Mouse (Mus musculus) CH12.LX (cell line): Measurements from ENCODE around the gene Tm7sf3. TPM values are rescaled to one million over a fixed set of nuclear protein-coding genes. Genes with fewer than 3 reads are reported as not detected.

ENCODE experiments used
- DNase-seq: peaks from one replicate; pipeline ENCODE4 v3.0.0-alpha.2; 2013; ENCODE audit errors: extremely low read depth
- H3K27ac ChIP-seq: 2 replicates; pipeline ENCODE4 v1.5.1; 2012; ENCODE audit warnings: low read depth, mild to moderate bottlenecking, control low read depth, moderate library complexity; ENCODE audit not compliant: insufficient read depth
- H3K27me3 ChIP-seq: replicated peaks from 2 replicates; pipeline ENCODE3; 2012; ENCODE audit warnings: inconsistent platforms
- H3K36me3 ChIP-seq, 2 experiments: replicated peaks in 1 of 2; 2 replicates each; pipeline versions ENCODE3 to v1.6.1; 2012; ENCODE audit warnings: inconsistent platforms in 1 of 2, low read length in 1 of 2, mild to moderate bottlenecking in 1 of 2, mixed read lengths in 1 of 2, moderate library complexity in 1 of 2; ENCODE audit not compliant: control insufficient read depth in 1 of 2, insufficient read depth in 1 of 2
- H3K4me1 ChIP-seq, 2 experiments: 2 replicates each; pipeline ENCODE4 v1.6.1; 2012; ENCODE audit warnings: inconsistent platforms in 1 of 2, moderate library complexity in 1 of 2; ENCODE audit not compliant: insufficient read depth in 2 of 2, control insufficient read depth in 1 of 2
- H3K4me2 ChIP-seq: 2 replicates; pipeline ENCODE4 v1.6.1; 2012; ENCODE audit warnings: low read depth, mild to moderate bottlenecking, control low read depth; ENCODE audit not compliant: poor library complexity, insufficient read depth, severe bottlenecking
- H3K4me3 ChIP-seq, 3 experiments: fragments of 150-350 bp in 1 of 3; sonication (generic) in 1 of 3; replicated peaks in 1 of 3; 2 replicates each; pipeline versions ENCODE3 to v1.5.1; 2011 to 2012; ENCODE audit warnings: low read depth in 2 of 3, low read length in 2 of 3, mild to moderate bottlenecking in 2 of 3, moderate library complexity in 2 of 3, control low read depth in 1 of 3, improper control_type of control experiment in 1 of 3, inconsistent platforms in 1 of 3, mixed read lengths in 1 of 3; ENCODE audit not compliant: poor library complexity in 1 of 3
- H3K79me2 ChIP-seq: replicated peaks from 2 replicates; pipeline ENCODE4 v1.6.1; 2012; ENCODE audit warnings: mild to moderate bottlenecking, moderate library complexity; ENCODE audit not compliant: control insufficient read depth, poor library complexity, insufficient read depth, severe bottlenecking; ENCODE audit errors: extremely low read depth
- H3K9ac ChIP-seq: 2 replicates; pipeline ENCODE4 v1.6.1; 2012; ENCODE audit warnings: low read depth, mild to moderate bottlenecking, control low read depth, moderate library complexity; ENCODE audit not compliant: insufficient read depth
- H3K9me3 ChIP-seq: replicated peaks from 2 replicates; pipeline ENCODE3; 2012; ENCODE audit warnings: low read length, inconsistent platforms, mixed read lengths
- BHLHE40 ChIP-seq: IDR thresholded peaks from 2 replicates; pipeline ENCODE4 v1.6.1; 2011; ENCODE audit warnings: mild to moderate bottlenecking, low read depth, low read length, improper control_type of control experiment
- CHD2 ChIP-seq: IDR thresholded peaks from 2 replicates; pipeline ENCODE4 v1.6.1; 2011; ENCODE audit warnings: low read length, improper control_type of control experiment
- ETS1 ChIP-seq: conservative IDR thresholded peaks from 2 replicates; pipeline ENCODE4 v1.6.1; 2012; ENCODE audit warnings: low read depth, mild to moderate bottlenecking, inconsistent platforms, low read length, improper control_type of control experiment, moderate library complexity
- IRF4 ChIP-seq: IDR thresholded peaks from 2 replicates; pipeline ENCODE4 v1.6.1; 2014; ENCODE audit warnings: low read depth, mild to moderate bottlenecking, inconsistent platforms, low read length, improper control_type of control experiment
- MAX ChIP-seq: IDR thresholded peaks from 2 replicates; pipeline ENCODE4 v1.6.1; 2011; ENCODE audit warnings: low read length, improper control_type of control experiment
- MAZ ChIP-seq: IDR thresholded peaks from 2 replicates; pipeline ENCODE4 v1.6.1; 2012; ENCODE audit warnings: low read depth, mild to moderate bottlenecking, inconsistent platforms, low read length, improper control_type of control experiment, moderate library complexity
- MEF2A ChIP-seq: IDR thresholded peaks from 2 replicates; pipeline ENCODE4 v1.6.1; 2014; ENCODE audit warnings: low read depth, mild to moderate bottlenecking, inconsistent platforms, low read length, improper control_type of control experiment, borderline replicate concordance
- MYC ChIP-seq: IDR thresholded peaks from 2 replicates; pipeline ENCODE4 v1.6.1; 2011; ENCODE audit warnings: low read depth, mild to moderate bottlenecking, improper control_type of control experiment, low read length
- NELFE ChIP-seq: IDR thresholded peaks from 2 replicates; pipeline ENCODE4 v1.6.1; 2011; ENCODE audit warnings: low read depth, low read length, improper control_type of control experiment
- POLR2A ChIP-seq: IDR thresholded peaks from 2 replicates; pipeline ENCODE4 v1.6.1; 2011; ENCODE audit warnings: low read depth, mild to moderate bottlenecking, improper control_type of control experiment, low read length
- SIN3A ChIP-seq: IDR thresholded peaks from 2 replicates; pipeline ENCODE4 v1.6.1; 2012; ENCODE audit warnings: low read length, improper control_type of control experiment, inconsistent platforms
- UBTF ChIP-seq: IDR thresholded peaks from 2 replicates; pipeline ENCODE4 v1.6.1; 2012; ENCODE audit warnings: low read depth, mild to moderate bottlenecking, inconsistent platforms, low read length, improper control_type of control experiment, moderate library complexity
- ZKSCAN1 ChIP-seq: IDR thresholded peaks from 2 replicates; pipeline ENCODE4 v1.6.1; 2012; ENCODE audit warnings: low read depth, inconsistent platforms, low read length, improper control_type of control experiment, borderline replicate concordance
- dilution Hi-C: fragments of 300-500 bp; cut with MboI; formaldehyde crosslinking; loops from 2 replicates; pipeline ENCODE4 v1.14.3; 2020; ENCODE audit warnings: low sequenced_read_pairs; ENCODE audit not compliant: extremely low pct_unique_long_range_greater_than_20kb, extremely low pct_ligation_motif_present
- in situ Hi-C: fragments of 300-500 bp; cut with MboI; formaldehyde crosslinking; loops from 3 replicates; pipeline ENCODE4 v1.14.3; 2019; ENCODE audit warnings: low sequenced_read_pairs, low pct_ligation_motif_present, low pct_unique_long_range_greater_than_20kb, mixed read lengths
- polyA plus RNA-seq: library from polyadenylated mRNA; unstranded; fragments of >175 nt; gene quantifications from 2 replicates; pipeline ENCODE4 v1.2.1, GENCODE M21; 2012; ENCODE audit warnings: low read depth; ENCODE audit not compliant: insufficient read length
- total RNA-seq, 2 experiments: library from RNA; depleted of rRNA; stranded (reverse); fragments of 300-350 nt in 1 of 2; fragments of >200 nt in 1 of 2; gene quantifications; 2 replicates each; pipeline ENCODE4 v1.2.3; 2012 to 2014

Tm7sf3 gene
- total and polyA plus RNA-seq, 3 experiments = 11.4 to 23.9 (median 13.4) TPM

DNA sequence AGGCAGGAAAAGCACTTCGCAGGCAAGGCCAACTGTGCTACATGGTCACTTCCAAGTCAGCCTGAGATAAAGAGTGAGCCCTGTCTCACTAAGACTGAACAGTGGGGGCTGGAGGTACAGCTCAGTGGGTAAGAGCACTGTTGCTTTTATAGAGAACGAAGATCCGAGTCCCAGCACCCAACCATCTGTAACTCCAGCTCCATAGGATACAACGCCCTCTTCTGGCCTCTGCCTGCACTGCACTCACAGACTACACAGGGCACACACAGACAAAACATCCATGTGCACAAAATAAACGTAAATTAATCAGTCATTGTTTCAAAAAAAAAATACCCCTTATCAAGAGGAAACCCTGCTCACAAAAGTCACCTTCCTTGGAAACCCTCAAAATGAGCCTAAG lies 28.7 kb downstream of the Tm7sf3 start:
- no peak for TF ChIP-seq ETS1
- H3K27me3 ChIP-seq = no peaks in the 10 kb centered on the region
- H3K4me3 ChIP-seq = no peak overlapping the region
- DNase-seq = no peak
- peaks cover 56 to 84% of the 10 kb centered on the region in 2 experiments for H3K36me3 ChIP-seq
- dilution Hi-C loops (no loop called here), in situ Hi-C loops (no loop called here)
- H3K4me2 ChIP-seq = no peak overlapping the region
- no peak overlapping the region for H3K27ac ChIP-seq
- peaks cover 2% of the 10 kb centered on the region for H3K9me3 ChIP-seq
- H3K79me2 ChIP-seq = no peaks in the 10 kb centered on the region
- no peak overlapping the region for H3K9ac ChIP-seq
- H3K4me1 ChIP-seq = peaks cover 2 to 16% of the 10 kb centered on the region in 2 experiments; a peak in 3 of 4 replicates

DNA sequence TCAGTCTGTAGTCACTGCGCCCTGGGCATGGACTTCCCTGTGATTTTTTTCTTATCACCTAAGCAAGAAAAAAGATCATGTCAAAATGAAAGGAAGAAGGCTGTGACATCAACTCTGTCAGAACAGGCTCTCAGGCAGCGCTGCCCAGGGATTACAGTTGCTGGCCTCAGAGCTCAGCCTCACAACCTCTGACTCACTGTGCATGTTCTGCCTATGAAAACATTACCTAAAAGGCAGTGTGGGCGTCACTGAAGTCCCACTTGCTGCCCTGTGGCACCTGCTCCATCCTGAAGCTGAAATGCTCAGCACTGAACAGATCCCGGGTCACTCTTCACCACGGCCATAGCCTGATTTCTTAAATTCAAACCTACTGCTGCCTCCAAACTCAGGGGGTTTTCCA lies 29.9 kb downstream of the Tm7sf3 start:
- no peaks in the 10 kb centered on the region for H3K9me3 ChIP-seq
- in situ Hi-C loops = no loop called here
- no peak overlapping the region for H3K4me2 ChIP-seq
- no peaks in the 10 kb centered on the region for H3K27me3 ChIP-seq
- H3K4me3 ChIP-seq = no peak overlapping the region
- H3K9ac ChIP-seq = no peak overlapping the region
- TF ChIP-seq UBTF = no peak
- TF ChIP-seq SIN3A = no peak
- TF ChIP-seq POLR2A = no peak
- TF ChIP-seq, all 38 proteins: peak for 0
- Histone ChIP-seq H3K27ac (no peak overlapping the region), H3K36me3 (peaks cover 47 to 82% of the 10 kb centered on the region in 2 experiments), H3K4me1 (peaks cover 2 to 16% of the 10 kb centered on the region in 2 experiments; a peak in 3 of 4 replicates), H3K79me2 (no peaks in the 10 kb centered on the region)
- no peak for DNase-seq
- dilution Hi-C loops = no loop called here

DNA sequence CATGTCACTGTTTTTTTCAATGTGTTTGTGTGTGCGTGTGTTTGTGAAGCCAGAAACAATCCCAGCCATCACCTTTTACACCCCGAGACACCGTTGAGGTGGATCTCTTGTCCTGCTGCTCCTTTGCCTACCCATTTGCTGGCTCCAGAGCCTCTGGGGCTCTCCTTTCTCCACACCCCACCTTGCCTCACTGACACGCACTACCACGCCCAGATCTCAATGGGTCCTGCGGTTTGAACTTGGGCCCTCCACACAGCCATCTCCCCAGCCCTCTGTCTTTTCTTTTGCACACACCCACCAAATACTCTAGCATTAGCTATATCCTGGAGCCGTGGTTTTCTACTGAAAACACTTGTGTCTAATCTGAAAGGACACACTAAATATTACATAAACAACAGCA lies 30.7 kb downstream of the Tm7sf3 start:
- Histone ChIP-seq H3K4me1 (peaks cover 2 to 12% of the 10 kb centered on the region in 2 experiments; a peak in 3 of 4 replicates), H3K27ac (no peak overlapping the region), H3K27me3 (no peaks in the 10 kb centered on the region), H3K36me3 (peaks cover 47 to 82% of the 10 kb centered on the region in 2 experiments), H3K4me3 (no peak overlapping the region), H3K4me2 (no peak overlapping the region), H3K79me2 (no peaks in the 10 kb centered on the region), H3K9me3 (no peaks in the 10 kb centered on the region), H3K9ac (no peak overlapping the region)
- in situ Hi-C loops (no loop called here), dilution Hi-C loops (no loop called here)
- no peak for TF ChIP-seq BHLHE40
- TF ChIP-seq IRF4 = no peak
- no peak for TF ChIP-seq MYC
- no peak for TF ChIP-seq CHD2
- no peak for TF ChIP-seq MAZ
- no peak for TF ChIP-seq ZKSCAN1
- no peak for TF ChIP-seq MAX
- TF ChIP-seq NELFE = no peak
- no peak for TF ChIP-seq MEF2A
- no peak for DNase-seq
